Mouse (Mus musculus): ENCODE data around the gene Selenok.

DNA sequence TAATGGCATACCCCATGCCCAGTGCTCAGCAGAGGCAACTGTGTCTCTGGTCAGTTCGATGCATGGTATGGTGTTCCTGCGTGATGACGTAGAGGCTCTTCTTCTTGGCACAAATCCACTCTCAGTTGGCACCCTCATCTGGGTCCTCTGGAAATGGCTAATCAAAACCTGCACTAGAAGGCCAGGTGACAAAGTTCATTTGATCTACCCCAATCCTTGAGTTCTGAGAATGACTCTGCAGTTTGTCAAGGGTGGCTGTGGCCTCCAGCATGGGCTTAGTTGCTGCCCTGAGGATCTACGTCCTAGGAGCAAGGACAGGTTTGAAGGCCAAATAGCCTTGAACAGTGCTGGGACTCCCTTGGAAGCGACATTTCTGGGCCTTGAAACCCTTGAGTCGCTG is 50.7 kb downstream of the Selenok start:
- TF ChIP-seq CTCF (IDR thresholded peaks at IDR 0.05; ENCODE audit: low read depth, low read length): no peak
- no peak for TF ChIP-seq POLR2A (IDR thresholded peaks at IDR 0.05; ENCODE audit: borderline replicate concordance, low read depth, low read length)

Data from bone marrow macrophage, adult 2 months (primary cell).